8 mouse cellular contexts compared by ENCODE assay signal in genomic region chr14:104467966-104468622, GRCm38 (mm10). TPM values are rescaled to one million over a fixed set of nuclear protein-coding genes. Genes with fewer than 3 reads are reported as not detected.
DNase-seq lines count a peak whose midpoint lies in the region; ATAC-seq and TF ChIP-seq lines count a peak whose summit lies in the region.

TSS of gene Pou4f1 (minus strand) at chr14:104467999.

- TF ChIP-seq CTCF in lung, embryonic 14.5 days (IDR thresholded peaks at IDR 0.05; ENCODE audit: low read depth) = no peak

- H3K4me2 ChIP-seq in forebrain, embryonic 16.5 days (ENCODE audit: low read length) = peak within 1 kb of the TSS; percentile 76
- H3K4me2 ChIP-seq in lung, embryonic 14.5 days = peak within 1 kb of the TSS; percentile 76

- ATAC-seq in erythroblast, adult 5-6 weeks (replicated peaks; ENCODE audit: low FRiP score, poor library complexity, severe bottlenecking) = no peak
- peak; percentile 89 for ATAC-seq in forebrain, embryonic 16.5 days
- peak; percentile 74 for ATAC-seq in inflammation-experienced regulatory T-cells, adult 6 months
- peak; percentile 85 for ATAC-seq in lung, embryonic 14.5 days (ENCODE audit: insufficient read depth)
- ATAC-seq in neutrophil, adult 5-6 weeks (ENCODE audit: extremely low read depth, insufficient number of reproducible peaks, low FRiP score, poor library complexity, severe bottlenecking) = peak; percentile 24; the same call in 1 of the 2 replicates

- no peak within 1 kb of the TSS for H3K27ac ChIP-seq in forebrain, embryonic 16.5 days (ENCODE audit: low read length)
- H3K27ac ChIP-seq in lung, embryonic 14.5 days (ENCODE audit: low read depth) = no peak within 1 kb of the TSS

- peaks cover 99% of the 10 kb centered on the region for H3K27me3 ChIP-seq in erythroblast, embryonic 14.5 days (ENCODE audit: control insufficient read depth)
- H3K27me3 ChIP-seq in forebrain, embryonic 16.5 days (replicated peaks; ENCODE audit: control insufficient read depth, insufficient read depth, low read length) = peaks cover 73% of the 10 kb centered on the region
- peaks cover 93% of the 10 kb centered on the region for H3K27me3 ChIP-seq in lung, embryonic 14.5 days (ENCODE audit: insufficient read depth, low read length)

- peak; percentile 77 for DNase-seq in adrenal gland, postnatal 10 days
- peak; percentile 82 for DNase-seq in lung, embryonic 14.5 days
- no peak for DNase-seq in layer of hippocampus, adult 8-10 months (ENCODE audit: low spot score in 2 of 2)

- H3K9me3 ChIP-seq in erythroblast, embryonic 14.5 days (ENCODE audit: control insufficient read depth, low read length) = peaks cover 2% of the 10 kb centered on the region; the same call in 1 of the 2 replicates
- H3K9me3 ChIP-seq in forebrain, embryonic 16.5 days (ENCODE audit: control insufficient read depth, low read length) = no peaks in the 10 kb centered on the region
- no peaks in the 10 kb centered on the region for H3K9me3 ChIP-seq in lung, embryonic 14.5 days (ENCODE audit: low read depth, low read length)

- WGBS in forebrain, embryonic 16.5 days = under 1% methylated on average over 57 of the region's 62 CpGs
- under 1% methylated on average over 62 of the region's 62 CpGs for WGBS in lung, embryonic 14.5 days

- H3K36me3 ChIP-seq in erythroblast, embryonic 14.5 days (ENCODE audit: control insufficient read depth) = no peaks in the 10 kb centered on the region
- H3K36me3 ChIP-seq in forebrain, embryonic 16.5 days (ENCODE audit: control insufficient read depth, insufficient read depth) = no peaks in the 10 kb centered on the region
- H3K36me3 ChIP-seq in lung, embryonic 14.5 days (ENCODE audit: insufficient read depth) = no peaks in the 10 kb centered on the region

- H3K4me1 ChIP-seq in erythroblast, embryonic 14.5 days (ENCODE audit: control insufficient read depth) = peaks cover 2% of the 10 kb centered on the region
- H3K4me1 ChIP-seq in forebrain, embryonic 16.5 days (replicated peaks; ENCODE audit: control insufficient read depth, insufficient read depth, low read length) = peaks cover 30% of the 10 kb centered on the region
- H3K4me1 ChIP-seq in lung, embryonic 14.5 days (ENCODE audit: insufficient read depth) = peaks cover 2% of the 10 kb centered on the region; the same call in 1 of the 2 replicates

- peak within 1 kb of the TSS; percentile 44 for H3K4me3 ChIP-seq in erythroblast, embryonic 14.5 days (replicated peaks)
- H3K4me3 ChIP-seq in forebrain, embryonic 16.5 days (replicated peaks; ENCODE audit: low read length) = peak within 1 kb of the TSS; percentile 59
- peak within 1 kb of the TSS; percentile 49 for H3K4me3 ChIP-seq in lung, embryonic 14.5 days (ENCODE audit: low read depth, low read length)

- H3K9ac ChIP-seq in forebrain, embryonic 16.5 days (replicated peaks; ENCODE audit: low read depth, low read length) = peak within 1 kb of the TSS; percentile 29; the same call in 1 of the 2 replicates
- no peak within 1 kb of the TSS; the same call in 1 of the 2 replicates for H3K9ac ChIP-seq in lung, embryonic 14.5 days

RNA-seq across cellular contexts. Expression of gene Pou4f1, which starts in this region (rescaled TPM):
- polyA plus RNA-seq in erythroblast, embryonic 14.5 days (2012) = not detected in 2 replicates
- total RNA-seq in erythroblast, adult 5-6 weeks (2015; ENCODE audit: low replicate concordance) = not detected in 2 replicates
- not detected in 2 replicates for total RNA-seq in erythroblast, adult 5-6 weeks (2017; ENCODE audit: low replicate concordance)
- under 1 TPM; 0.15 to 0.36 TPM for total RNA-seq in adrenal gland, postnatal 10 days (2021)
- polyA plus RNA-seq in forebrain, embryonic 16.5 days (2015; fragmentation: Nextera tagmentation; extraction: Ambion mirVana) = 1.1 and 1.8 TPM in 2 replicates
- 1 to 10 TPM in 2 of 3 experiments, under 1 TPM in 1; 0.71 to 2.5 (median 2.2) TPM for polyA plus RNA-seq in inflammation-experienced regulatory T-cells, adult 6 months (2017; shearing (Covaris generic))
- polyA plus RNA-seq in lung, embryonic 14.5 days (2014; fragmentation: Nextera tagmentation; extraction: Ambion mirVana) = 0.16 and 0.24 TPM in 2 replicates
- not detected in 2 replicates for total RNA-seq in neutrophil, adult 5-6 weeks (2017)
- total RNA-seq in layer of hippocampus, adult 8-10 months (2022) = under 1 TPM in 1 of 4 experiments, not detected in 3; 0.06 TPM

Comparison
In these comparisons a context has a peak if more than half of its experiments do, and no peak if none do; other contexts are left out.
1. Peak in DNase-seq in adrenal gland, postnatal 10 days; RNA of the gene not detected or under 1 TPM.
2. Peak in DNase-seq, ATAC-seq, H3K4me3 ChIP-seq and H3K4me2 ChIP-seq in lung, embryonic 14.5 days; RNA of the gene not detected or under 1 TPM.
3. Peak in ATAC-seq in neutrophil, adult 5-6 weeks; RNA of the gene not detected or under 1 TPM.